Mouse (Mus musculus) heart, adult 2 months (tissue): ENCODE results near the gene Hdac4.

Experiments used
- CTCF ChIP-seq: fragments of 200-600 bp; IDR thresholded peaks from 2 replicates; pipeline ENCODE4 v1.8.1; 2022; ENCODE audit warnings: antibody characterized with exemption, mild to moderate bottlenecking, moderate library complexity
- EP300 ChIP-seq: fragments of 200-500 bp; IDR thresholded peaks from 2 replicates; pipeline ENCODE4 v1.6.1; 2011; ENCODE audit warnings: low read depth, low read length, control low read depth; ENCODE audit not compliant: insufficient read depth

DNA sequence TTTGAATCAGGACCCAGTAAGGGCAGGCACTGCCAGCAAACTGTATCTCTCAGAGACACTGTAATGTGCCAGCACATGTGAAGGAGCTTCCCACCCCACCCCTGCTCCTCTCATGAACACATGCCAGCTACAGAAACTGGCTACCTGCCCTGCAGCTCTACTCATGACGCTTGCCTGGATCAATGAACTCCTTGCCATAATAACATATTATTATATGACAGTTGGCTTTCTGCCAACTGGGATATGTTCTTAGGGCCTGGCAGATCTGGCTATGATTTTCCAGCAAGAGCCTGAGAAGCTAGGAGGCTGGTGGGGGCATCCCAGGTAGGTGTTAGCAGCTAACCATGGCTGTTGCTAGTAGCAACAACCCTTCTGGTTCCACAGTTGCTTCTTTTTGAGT lies 156.8 kb downstream of the Hdac4 start:
- TF ChIP-seq CTCF (no peak), EP300 (no peak)
